Mouse (Mus musculus) neutrophil, adult 65 days (primary cell): ENCODE measurements around the gene Tnxb. TPM values are rescaled to one million over a fixed set of nuclear protein-coding genes. Genes with fewer than 3 reads are reported as not detected.

Source experiments
- total RNA-seq: library from RNA; stranded (reverse); gene quantifications from 2 replicates; pipeline ENCODE4 v1.2.4, GENCODE M21; 2023

Gene Tnxb
- total RNA-seq: 0.06 and 0.09 TPM in 2 replicates

GRCm38 (mm10) chr17:34670235-34670634 lies at the start of gene Tnxb:
TSS of gene Tnxb (plus strand) at chr17:34670535.

GRCm38 (mm10) chr17:34627943-34628643 lies 42.2 kb upstream of the Tnxb start, which contains the start of gene Ppt2:
TSS of gene Ppt2 (minus strand) at chr17:34628510.

GRCm38 (mm10) chr17:34629221-34629751 lies 41.0 kb upstream of the Tnxb start, which contains the start of gene Prrt1:
TSS of gene Prrt1 (plus strand) at chr17:34629533.

GRCm38 (mm10) chr17:34644608-34645007 lies 25.7 kb upstream of the Tnxb start, which contains the start of gene Fkbpl:
TSS of gene Fkbpl (plus strand) at chr17:34644764.

GRCm38 (mm10) chr17:34646906-34647787 lies 23.2 kb upstream of the Tnxb start, which contains the start of gene Atf6b:
TSS of gene Atf6b (plus strand) at chr17:34647146.

GRCm38 (mm10) chr17:34743719-34744118 lies 73.4 kb downstream of the Tnxb start, which contains the start of gene C4b:
TSS of gene C4b (minus strand) at chr17:34743882.

Other genes starting within 250 kb of the Tnxb start
- not detected in 2 replicates for gene Btnl4, start 193.2 kb upstream of the Tnxb start, total RNA-seq
- gene Btnl6, start 153.2 kb upstream of the Tnxb start, total RNA-seq: not detected in 2 replicates
- gene Notch4, start 106.3 kb upstream of the Tnxb start, total RNA-seq: 0.57 and 1.5 TPM in 2 replicates
- gene Gpsm3, start 80.7 kb upstream of the Tnxb start, total RNA-seq: 440 and 473 TPM in 2 replicates
- gene Pbx2, start 79.3 kb upstream of the Tnxb start, total RNA-seq: 89.1 and 104 TPM in 2 replicates
- 5.3 and 8.3 TPM in 2 replicates for gene Ager, start 72.7 kb upstream of the Tnxb start, total RNA-seq
- gene Rnf5, start 66.8 kb upstream of the Tnxb start, total RNA-seq: 33.1 and 34.1 TPM in 2 replicates
- 46.3 and 48.5 TPM in 2 replicates for gene Agpat1, start 66.3 kb upstream of the Tnxb start, total RNA-seq
- 1.7 and 4.2 TPM in 2 replicates for gene Egfl8, start 54.6 kb upstream of the Tnxb start, total RNA-seq
- 33.1 and 38.3 TPM in 2 replicates for gene Ppt2, start 42.0 kb upstream of the Tnxb start, total RNA-seq
- gene Prrt1, start 41.0 kb upstream of the Tnxb start, total RNA-seq: not detected in 2 replicates
- 9.9 and 14.9 TPM in 2 replicates for gene Fkbpl, start 25.8 kb upstream of the Tnxb start, total RNA-seq
- gene Atf6b, start 23.4 kb upstream of the Tnxb start, total RNA-seq: 54.8 and 61.2 TPM in 2 replicates
- 0.11 and 0.13 TPM in 2 replicates for gene C4b, start 73.3 kb downstream of the Tnxb start, total RNA-seq
- gene Cyp21a1, start 134.0 kb downstream of the Tnxb start, total RNA-seq: not detected in 2 replicates
- gene Stk19, start 166.4 kb downstream of the Tnxb start, total RNA-seq: 42.3 and 63.0 TPM in 2 replicates
- gene Dxo, start 166.5 kb downstream of the Tnxb start, total RNA-seq: 34.5 and 46.7 TPM in 2 replicates
- 95.9 and 147 TPM in 2 replicates for gene Skiv2l, start 179.7 kb downstream of the Tnxb start, total RNA-seq
- gene Nelfe, start 179.9 kb downstream of the Tnxb start, total RNA-seq: 24.5 and 28.2 TPM in 2 replicates
- 1.3 TPM in 1 of 2 replicates, not detected in the other for gene Cfb, start 192.0 kb downstream of the Tnxb start, total RNA-seq
- 0.70 and 1.4 TPM in 2 replicates for gene Zbtb12, start 208.9 kb downstream of the Tnxb start, total RNA-seq
- gene Gm20547, start 211.5 kb downstream of the Tnxb start, total RNA-seq: not detected in 2 replicates
- not detected in 2 replicates for gene C2, start 227.7 kb downstream of the Tnxb start, total RNA-seq
- 49.5 and 66.6 TPM in 2 replicates for gene Ehmt2, start 227.9 kb downstream of the Tnxb start, total RNA-seq
- gene Slc44a4, start 243.9 kb downstream of the Tnxb start, total RNA-seq: 0.25 TPM in 1 of 2 replicates, not detected in the other